Mouse (Mus musculus): ENCODE data around the gene Tspyl2.

GRCm38 (mm10) chrX:152368054-152368396 lies 25.8 kb upstream of the Tspyl2 start:
- TF ChIP-seq EP300 (IDR thresholded peaks at IDR 0.05; ENCODE audit: insufficient read depth, low read depth, low read length) (no peak), POLR2A (IDR thresholded peaks at IDR 0.05; ENCODE audit: insufficient read depth, low read depth, low read length) (no peak), CTCF (IDR thresholded peaks at IDR 0.05) (no peak)
